Mouse (Mus musculus) intestine, embryonic 16.5 days (tissue): Measurements from ENCODE around the gene Col4a2. TPM values are rescaled to one million over a fixed set of nuclear protein-coding genes. Genes with fewer than 3 reads are reported as not detected.

Source experiments
- ATAC-seq: fragments of 200-750 bp; cut with Nextera tagmentation; 2 replicates; pipeline ENCODE4 v1.8.0; 2017; ENCODE audit warnings: moderate TSS enrichment, moderate library complexity
- H3K27ac ChIP-seq: fragments of 300-500 bp; sonication (generic); 2 replicates; pipeline ENCODE4 v1.5.1; 2014; ENCODE audit warnings: mild to moderate bottlenecking, low read length
- H3K27me3 ChIP-seq: fragments of 300-500 bp; sonication (generic); replicated peaks from 2 replicates; pipeline ENCODE4 v1.6.1; 2014; ENCODE audit warnings: low read length, control low read depth, mixed read lengths; ENCODE audit not compliant: control insufficient read depth, insufficient read depth
- H3K36me3 ChIP-seq: fragments of 300-500 bp; sonication (generic); 2 replicates; pipeline ENCODE4 v1.6.1; 2014; ENCODE audit warnings: low read length, control low read depth; ENCODE audit not compliant: control insufficient read depth, insufficient read depth
- H3K4me1 ChIP-seq: fragments of 300-500 bp; sonication (generic); 2 replicates; pipeline ENCODE4 v1.6.1; 2014; ENCODE audit warnings: low read length, control low read depth, mixed read lengths; ENCODE audit not compliant: control insufficient read depth, insufficient read depth
- H3K4me2 ChIP-seq: fragments of 300-500 bp; sonication (generic); 2 replicates; pipeline ENCODE4 v1.6.1; 2014; ENCODE audit warnings: low read depth, low read length, control low read depth
- H3K4me3 ChIP-seq: fragments of 300-500 bp; sonication (generic); 2 replicates; pipeline ENCODE4 v1.5.1; 2014; ENCODE audit warnings: mild to moderate bottlenecking, low read length
- H3K9ac ChIP-seq: fragments of 300-500 bp; sonication (generic); 2 replicates; pipeline ENCODE4 v1.6.1; 2014; ENCODE audit warnings: low read depth, low read length
- H3K9me3 ChIP-seq: fragments of 300-500 bp; sonication (generic); 2 replicates; pipeline ENCODE4 v1.6.1; 2016; ENCODE audit warnings: low read length, control low read depth; ENCODE audit not compliant: control insufficient read depth
- WGBS: fragments of 180-500 bp; shearing (Covaris S2); extraction: QIAGEN DNeasy Blood & Tissue Kit; methylation state at CpG from one replicate; pipeline ENCODE4 v1.1.7; 2014; 5-methylcytosine and 5-hydroxymethylcytosine counted together
- polyA plus RNA-seq: library from polyadenylated mRNA; unstranded; fragments of >200 nt; fragmentation: Nextera tagmentation; extraction: Ambion mirVana; gene quantifications from 2 replicates; pipeline ENCODE4 v1.2.1, GENCODE M21; 2015

Col4a2 gene
- polyA plus RNA-seq, 1 experiment from 2014 or later = 39.1 TPM

DNA sequence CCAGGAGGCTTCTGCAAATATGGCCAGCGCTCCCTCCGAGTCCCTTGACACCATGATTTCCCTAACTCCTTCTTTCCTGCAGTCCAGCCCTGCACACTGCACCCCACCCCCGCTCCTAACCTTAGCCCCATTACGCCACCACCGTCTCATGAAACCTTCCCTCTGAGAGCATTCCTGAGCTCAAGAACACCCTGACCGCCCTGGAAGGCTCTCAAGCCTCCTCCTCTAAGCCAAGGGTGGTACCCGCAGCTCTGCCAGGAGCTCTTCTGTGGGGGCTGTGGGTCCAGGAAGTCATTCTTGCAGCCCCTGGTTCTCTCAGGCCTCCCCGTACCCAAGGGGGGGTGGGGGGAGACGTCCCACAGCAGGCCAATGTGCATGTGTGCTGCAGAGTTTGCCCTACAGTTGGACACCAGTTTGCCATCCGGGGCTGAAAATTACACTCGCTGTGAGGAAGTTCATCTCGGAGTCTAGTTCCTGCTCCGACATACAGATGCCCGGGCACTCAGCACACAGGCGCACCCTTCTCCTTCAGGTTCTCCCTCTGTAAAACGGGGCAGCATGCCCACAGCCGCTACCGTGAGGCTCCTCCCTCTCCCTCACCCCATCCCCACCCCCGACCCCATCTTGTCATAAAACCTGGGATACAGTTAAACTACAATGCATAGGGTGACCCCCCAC is 57.1 kb downstream of the Col4a2 start:
- ATAC-seq = no peak
- Histone ChIP-seq H3K4me2 (no peak overlapping the region), H3K27me3 (no peaks in the 10 kb centered on the region), H3K36me3 (no peaks in the 10 kb centered on the region), H3K9me3 (no peaks in the 10 kb centered on the region), H3K9ac (no peak overlapping the region), H3K4me3 (no peak overlapping the region), H3K4me1 (peaks cover 7% of the 10 kb centered on the region; the same call in 1 of the 2 replicates), H3K27ac (peak overlapping the region; percentile 33; the same call in 1 of the 2 replicates)
- 76% methylated on average over 19 of the region's 19 CpGs for WGBS

- H3K4me1 ChIP-seq = peaks cover 10% of the 10 kb centered on the region
- H3K4me3 ChIP-seq = no peak overlapping the region
- no peak for ATAC-seq
- 70% methylated on average over 10 of the region's 10 CpGs for WGBS
- H3K4me2 ChIP-seq = no peak overlapping the region
- H3K9me3 ChIP-seq = no peaks in the 10 kb centered on the region
- H3K9ac ChIP-seq = no peak overlapping the region
- H3K27ac ChIP-seq = no peak overlapping the region
- H3K27me3 ChIP-seq = no peaks in the 10 kb centered on the region
- H3K36me3 ChIP-seq = no peaks in the 10 kb centered on the region
These were observed 58.7 kb downstream of the Col4a2 start for GRCm38 (mm10) chr8:11371347-11371746.

GRCm38 (mm10) chr8:11372080-11372479 is 59.5 kb downstream of the Col4a2 start:
- H3K27ac ChIP-seq = no peak overlapping the region
- no peak overlapping the region for H3K4me3 ChIP-seq
- no peaks in the 10 kb centered on the region for H3K27me3 ChIP-seq
- H3K4me1 ChIP-seq = peaks cover 12% of the 10 kb centered on the region
- no peak overlapping the region for H3K4me2 ChIP-seq
- WGBS = 83% methylated on average over 8 of the region's 8 CpGs
- H3K9ac ChIP-seq = no peak overlapping the region
- H3K9me3 ChIP-seq = no peaks in the 10 kb centered on the region
- no peaks in the 10 kb centered on the region for H3K36me3 ChIP-seq
- no peak for ATAC-seq

DNA sequence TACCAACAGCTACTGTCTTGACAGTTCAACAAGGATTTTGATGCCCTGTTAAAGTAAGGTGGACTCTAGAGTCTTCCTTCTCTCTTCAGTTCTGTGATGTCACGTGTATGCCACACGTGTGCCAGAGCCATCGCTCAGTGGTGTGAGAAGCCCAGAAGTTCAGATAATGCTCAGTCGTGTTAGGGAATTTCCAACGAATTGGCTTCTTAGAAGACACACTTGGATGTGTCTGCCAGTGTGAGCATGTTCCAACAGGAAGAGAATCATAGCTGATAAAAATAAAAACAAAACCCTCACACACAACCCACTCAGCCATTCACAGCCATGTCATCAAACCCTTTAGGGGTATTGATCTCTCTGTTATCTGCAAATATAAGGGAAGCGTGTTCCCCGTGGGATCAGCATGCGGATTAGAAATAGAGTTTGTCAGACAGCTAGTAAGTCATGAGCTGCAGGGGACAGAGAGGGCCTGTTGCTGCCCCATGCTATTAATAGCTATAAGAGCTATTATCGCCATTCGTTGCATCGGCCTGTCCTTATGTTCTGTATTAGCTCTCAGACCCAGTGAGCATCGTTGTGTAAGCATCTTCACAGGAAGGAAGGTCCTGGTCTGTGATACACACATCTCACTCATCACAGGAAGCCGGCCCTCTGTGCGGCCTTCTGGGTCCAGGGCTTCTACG is 61.2 kb downstream of the Col4a2 start:
- no peak overlapping the region for H3K4me3 ChIP-seq
- ATAC-seq = no peak
- H3K27me3 ChIP-seq = no peaks in the 10 kb centered on the region

DNA sequence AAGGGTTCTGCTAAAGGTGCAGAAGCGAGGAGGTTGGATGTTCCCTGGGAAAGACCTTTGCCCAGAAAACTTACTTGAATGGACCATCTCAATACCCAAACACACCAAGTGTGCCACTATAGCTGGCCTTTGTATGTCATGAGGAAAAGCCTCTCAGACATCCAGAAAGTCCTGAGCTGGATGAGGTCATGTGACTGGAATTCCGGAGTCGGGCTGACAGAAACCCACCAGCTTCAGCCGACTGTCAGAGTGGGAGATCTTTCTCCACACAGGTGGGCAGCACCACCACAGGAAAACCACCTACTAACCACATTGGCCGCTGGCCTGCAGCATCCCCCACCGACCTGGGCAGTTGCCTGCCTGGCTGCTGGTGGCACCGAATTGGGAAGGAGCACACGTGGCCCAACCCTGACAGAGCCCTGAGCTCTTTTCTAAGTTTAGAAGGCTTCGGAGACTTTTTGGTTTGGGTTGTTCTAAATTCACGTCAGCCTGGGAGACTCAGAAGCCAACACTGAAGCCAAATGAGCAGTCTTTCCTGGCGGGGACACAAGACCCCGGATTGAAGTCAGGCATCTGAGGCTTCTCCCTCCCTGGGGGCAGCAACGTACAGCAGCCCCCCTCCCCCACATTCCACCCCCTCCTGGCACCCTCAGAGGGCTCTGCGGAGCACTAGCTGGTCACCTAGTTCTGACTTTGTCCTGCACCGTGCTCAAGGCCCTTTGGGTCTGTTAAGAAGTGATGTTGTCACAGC is 61.9 kb downstream of the Col4a2 start:
- Histone ChIP-seq H3K4me3 (no peak overlapping the region), H3K9ac (no peak overlapping the region), H3K27ac (peak overlapping the region; percentile 45; the same call in 1 of the 2 replicates), H3K4me2 (no peak overlapping the region), H3K9me3 (no peaks in the 10 kb centered on the region), H3K36me3 (no peaks in the 10 kb centered on the region), H3K4me1 (peaks cover 15% of the 10 kb centered on the region), H3K27me3 (no peaks in the 10 kb centered on the region)
- 81% methylated on average over 15 of the region's 15 CpGs for WGBS
- ATAC-seq = no peak

More for the DNA sequence above, 61.2 kb downstream of the Col4a2 start:
- H3K9me3 ChIP-seq = no peaks in the 10 kb centered on the region
- peaks cover 16% of the 10 kb centered on the region for H3K4me1 ChIP-seq
- H3K9ac ChIP-seq = no peak overlapping the region
- WGBS = 84% methylated on average over 15 of the region's 15 CpGs
- H3K36me3 ChIP-seq = no peaks in the 10 kb centered on the region
- H3K4me2 ChIP-seq = no peak overlapping the region
- no peak overlapping the region for H3K27ac ChIP-seq

DNA sequence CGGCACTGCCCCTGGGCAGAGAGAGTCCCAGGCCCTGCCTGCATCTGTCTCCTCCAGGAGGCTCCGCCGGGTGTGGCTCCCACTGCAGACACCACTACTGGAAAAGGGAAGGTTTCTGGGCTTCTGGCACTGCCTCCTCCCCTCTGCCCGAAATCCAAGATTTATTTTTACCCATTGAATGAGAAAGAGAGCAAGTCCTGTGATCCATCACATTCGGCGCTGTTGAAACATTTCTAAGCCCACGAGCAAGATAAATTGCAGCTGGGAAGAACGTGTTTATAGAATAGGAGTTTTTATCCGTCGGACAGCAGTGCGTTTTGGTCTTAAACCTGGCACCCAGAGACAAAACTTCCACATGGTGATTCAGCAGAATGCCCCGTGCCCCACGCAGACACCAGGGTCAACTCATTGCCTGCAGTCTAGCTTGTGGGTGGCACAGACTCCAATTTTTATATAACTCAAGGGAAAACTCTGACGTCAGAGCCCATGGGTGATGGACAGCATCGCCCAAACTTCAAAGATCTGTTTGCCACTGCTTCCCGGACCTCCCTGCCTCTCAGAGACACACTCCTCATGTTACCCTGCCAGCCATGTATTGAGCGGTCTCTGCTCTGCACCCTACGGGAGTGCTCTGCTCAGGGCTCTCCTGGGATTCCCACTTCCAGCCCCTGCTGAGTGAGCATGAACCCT is 63.3 kb downstream of the Col4a2 start:
- peak overlapping the region; percentile 15; the same call in 1 of the 2 replicates for H3K9ac ChIP-seq
- peaks cover 14% of the 10 kb centered on the region for H3K4me1 ChIP-seq
- 49% methylated on average over 18 of the region's 18 CpGs for WGBS
- no peaks in the 10 kb centered on the region for H3K9me3 ChIP-seq
- H3K4me3 ChIP-seq = no peak overlapping the region
- peak overlapping the region; percentile 54 for H3K27ac ChIP-seq
- no peaks in the 10 kb centered on the region for H3K36me3 ChIP-seq
- peak; percentile 78 for ATAC-seq
- no peaks in the 10 kb centered on the region for H3K27me3 ChIP-seq
- no peak overlapping the region for H3K4me2 ChIP-seq

DNA sequence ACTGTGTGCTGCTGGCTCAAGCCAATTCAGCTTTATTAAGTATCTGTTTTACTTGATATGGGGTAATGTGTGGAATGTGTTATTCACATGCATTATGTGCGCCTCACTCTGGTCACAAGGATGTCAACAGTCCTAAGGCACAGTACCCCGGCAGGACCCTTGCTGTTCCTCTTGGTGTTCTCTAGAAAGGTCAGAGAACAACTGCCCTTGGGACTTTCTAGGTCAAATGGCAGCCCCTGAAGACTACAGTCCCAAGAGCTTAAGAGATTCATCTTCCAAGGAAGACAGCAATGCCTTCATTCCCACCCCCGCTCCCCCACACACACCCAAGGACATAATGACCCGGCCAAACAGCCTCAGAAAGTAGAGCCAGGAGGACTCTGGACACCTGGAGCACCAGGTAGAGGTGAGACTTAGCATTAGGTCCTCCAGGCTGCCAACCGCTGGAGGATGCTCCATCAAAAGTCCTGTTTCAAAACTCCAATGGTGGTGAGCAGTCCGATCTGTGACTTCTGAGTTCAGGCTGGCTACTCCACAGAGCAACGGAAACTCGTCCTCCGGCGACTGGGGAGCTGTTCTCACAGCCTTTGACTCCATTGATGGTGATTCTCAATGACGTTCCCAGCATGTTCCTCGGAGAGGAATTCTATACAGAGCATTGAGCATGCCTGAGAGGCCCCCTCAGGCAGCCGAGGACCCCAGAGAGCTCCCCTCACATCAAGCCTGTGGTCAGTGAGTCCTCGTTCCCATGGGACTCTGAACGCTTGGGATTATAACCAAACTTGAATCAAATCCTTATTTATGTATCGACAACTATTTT is 65.0 kb downstream of the Col4a2 start:
- H3K4me2 ChIP-seq = no peak overlapping the region
- H3K36me3 ChIP-seq = no peaks in the 10 kb centered on the region
- whole genome bisulfite sequencing = 71% methylated on average over 16 of the region's 16 CpGs
- H3K9ac ChIP-seq = no peak overlapping the region
- H3K4me1 ChIP-seq = peaks cover 24% of the 10 kb centered on the region
- H3K9me3 ChIP-seq = no peaks in the 10 kb centered on the region
- H3K4me3 ChIP-seq = no peak overlapping the region
- H3K27me3 ChIP-seq = no peaks in the 10 kb centered on the region
- H3K27ac ChIP-seq = 0 out of 2 replicates have a peak overlapping the region, but pooled peaks have one; percentile 23
- ATAC-seq = no peak

DNA sequence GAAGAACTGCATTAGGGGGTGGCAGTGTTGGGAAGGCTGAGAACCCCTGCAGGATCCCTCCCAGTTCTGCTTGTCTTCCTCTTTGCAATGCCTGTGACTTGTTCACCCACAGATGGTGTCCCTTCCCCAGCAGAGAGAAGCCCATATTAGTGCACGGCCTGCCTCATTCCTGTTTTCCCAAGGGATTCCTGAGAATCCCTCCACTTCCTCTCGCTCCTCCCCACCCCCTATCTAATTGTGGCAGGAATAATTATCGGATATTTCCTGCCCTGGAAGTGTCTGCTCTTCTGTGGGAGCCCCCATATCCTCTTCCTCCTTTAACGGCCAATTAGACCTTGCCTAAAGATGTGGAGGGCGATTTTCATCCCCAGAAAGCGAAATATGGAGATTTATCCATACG is 67.0 kb downstream of the Col4a2 start:
- Histone ChIP-seq H3K4me3 (no peak overlapping the region), H3K27me3 (no peaks in the 10 kb centered on the region), H3K4me2 (no peak overlapping the region), H3K27ac (no peak overlapping the region), H3K9me3 (no peaks in the 10 kb centered on the region), H3K9ac (no peak overlapping the region), H3K36me3 (no peaks in the 10 kb centered on the region), H3K4me1 (peaks cover 26% of the 10 kb centered on the region)
- 74% methylated on average over 7 of the region's 7 CpGs for WGBS
- ATAC-seq = no peak
